Mouse (Mus musculus) kidney, adult 2 months (tissue): ENCODE data around the gene Trp53tg5. TPM values are rescaled to one million over a fixed set of nuclear protein-coding genes. Genes with fewer than 3 reads are reported as not detected.

Experiments used
- DNase-seq: peaks from one replicate; pipeline ENCODE4 v3.0.0; 2021
- H3K27ac ChIP-seq: fragments of 200-500 bp; 2 replicates; pipeline ENCODE4 v1.5.1; 2012; ENCODE audit warnings: low read depth, low read length, control low read depth, inconsistent platforms; ENCODE audit not compliant: insufficient read depth
- H3K27me3 ChIP-seq: fragments of 200-500 bp; replicated peaks from 2 replicates; pipeline ENCODE4 v1.6.1; 2012; ENCODE audit warnings: mild to moderate bottlenecking, moderate library complexity, low read length, inconsistent platforms; ENCODE audit not compliant: control insufficient read depth, insufficient read depth
- H3K36me3 ChIP-seq: fragments of 200-500 bp; 2 replicates; pipeline ENCODE4 v1.6.1; 2012; ENCODE audit warnings: mild to moderate bottlenecking, moderate library complexity, low read length, inconsistent platforms; ENCODE audit not compliant: control insufficient read depth, insufficient read depth
- H3K4me1 ChIP-seq: fragments of 200-500 bp; 2 replicates; pipeline ENCODE4 v1.6.1; 2011; ENCODE audit warnings: low read length; ENCODE audit not compliant: control insufficient read depth, insufficient read depth
- H3K4me3 ChIP-seq: fragments of 200-500 bp; 2 replicates; pipeline ENCODE4 v1.5.1; 2011; ENCODE audit warnings: mild to moderate bottlenecking, low read depth, low read length, control low read depth; ENCODE audit not compliant: insufficient read depth
- CTCF ChIP-seq: fragments of 200-500 bp; conservative IDR thresholded peaks from 2 replicates; pipeline ENCODE4 v1.5.1; 2011; ENCODE audit warnings: low read depth, mild to moderate bottlenecking, control low read depth, low read length, moderate library complexity, mixed read lengths; ENCODE audit not compliant: insufficient read depth, insufficient read length
- POLR2A ChIP-seq: fragments of 200-500 bp; IDR thresholded peaks from one replicate; pipeline ENCODE4 v1.6.1; 2011; ENCODE audit warnings: low read depth, low read length, control low read depth
- WGBS: fragments of 180-500 bp; shearing (Covaris S2); methylation state at CpG from one replicate; pipeline ENCODE4 v1.1.7; 2018; 5-methylcytosine and 5-hydroxymethylcytosine counted together
- polyA plus RNA-seq: library from polyadenylated mRNA; depleted of rRNA; stranded (reverse); fragments of >200 nt; gene quantifications from 2 replicates; pipeline ENCODE4 v1.2.3, GENCODE M21; 2012; rRNA removed

Trp53tg5 gene
- polyA plus RNA-seq, result 0.10 TPM in 1 of 2 replicates, not detected in the other

DNA sequence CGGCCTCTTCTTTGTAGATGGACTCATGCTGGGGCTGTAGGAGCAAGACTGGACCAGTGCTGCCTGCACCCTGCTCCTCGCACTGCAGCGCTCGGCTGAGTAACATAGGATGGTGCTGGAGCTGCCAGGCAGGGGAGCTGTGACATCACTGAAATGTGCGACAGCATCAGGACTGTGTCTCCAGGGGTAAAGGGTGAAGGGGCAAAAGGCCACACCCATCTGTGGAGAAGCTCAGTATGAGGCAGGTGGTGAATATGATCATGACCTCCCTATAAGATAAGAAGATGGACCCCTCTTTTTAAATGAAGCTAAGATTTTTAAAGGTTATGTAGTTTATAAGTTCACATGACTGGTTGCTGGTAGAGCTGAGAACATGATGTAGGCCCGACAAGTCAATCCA is at the start of gene Trp53tg5:
Trp53tg5 (minus strand) TSS at position 101 of the 400 bp plus-strand sequence.
- Histone ChIP-seq H3K36me3 (no peaks in the 10 kb centered on the region), H3K27me3 (no peaks in the 10 kb centered on the region), H3K4me1 (no peaks in the 10 kb centered on the region), H3K4me3 (no peak within 1 kb of the TSS), H3K27ac (no peak within 1 kb of the TSS)
- WGBS, result 87% methylated on average over 6 of the region's 6 CpGs
- TF ChIP-seq CTCF, result no peak
- TF ChIP-seq POLR2A, result no peak
- no peak for DNase-seq

GRCm38 (mm10) chr2:164522280-164522679 is 48.8 kb upstream of the Trp53tg5 start:
- Histone ChIP-seq H3K4me3 (no peak overlapping the region), H3K36me3 (no peaks in the 10 kb centered on the region), H3K27ac (no peak overlapping the region), H3K4me1 (no peaks in the 10 kb centered on the region), H3K27me3 (no peaks in the 10 kb centered on the region)
- TF ChIP-seq CTCF (no peak), POLR2A (no peak)
- 23% methylated on average over 8 of the region's 8 CpGs for WGBS
- DNase-seq, result no peak

DNA sequence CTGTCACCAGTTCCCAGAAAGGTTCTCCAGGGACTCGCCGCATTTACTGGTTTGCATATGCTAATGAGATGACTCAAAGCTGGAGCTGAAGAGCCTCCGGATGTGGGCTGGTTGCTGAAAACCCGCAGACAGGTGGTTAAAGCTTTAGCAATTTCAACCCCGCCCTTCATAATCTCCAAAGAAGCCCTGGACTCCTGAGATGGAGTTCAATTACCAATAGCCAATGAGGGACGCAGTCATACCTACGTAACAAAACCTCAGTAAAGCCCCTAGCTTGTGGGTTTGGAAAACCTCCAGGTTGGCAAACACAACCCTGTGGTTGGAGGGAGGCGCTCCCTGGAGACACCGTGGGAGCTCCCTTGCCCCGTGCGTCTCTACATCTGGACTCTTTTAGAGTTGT is 48.3 kb upstream of the Trp53tg5 start:
- 18% methylated on average over 11 of the region's 11 CpGs for WGBS
- H3K36me3 ChIP-seq, result no peaks in the 10 kb centered on the region
- H3K27me3 ChIP-seq, result no peaks in the 10 kb centered on the region
- no peaks in the 10 kb centered on the region for H3K4me1 ChIP-seq
- TF ChIP-seq CTCF, result no peak
- no peak for TF ChIP-seq POLR2A
- DNase-seq, result no peak
- H3K27ac ChIP-seq, result no peak overlapping the region
- H3K4me3 ChIP-seq, result no peak overlapping the region

DNA sequence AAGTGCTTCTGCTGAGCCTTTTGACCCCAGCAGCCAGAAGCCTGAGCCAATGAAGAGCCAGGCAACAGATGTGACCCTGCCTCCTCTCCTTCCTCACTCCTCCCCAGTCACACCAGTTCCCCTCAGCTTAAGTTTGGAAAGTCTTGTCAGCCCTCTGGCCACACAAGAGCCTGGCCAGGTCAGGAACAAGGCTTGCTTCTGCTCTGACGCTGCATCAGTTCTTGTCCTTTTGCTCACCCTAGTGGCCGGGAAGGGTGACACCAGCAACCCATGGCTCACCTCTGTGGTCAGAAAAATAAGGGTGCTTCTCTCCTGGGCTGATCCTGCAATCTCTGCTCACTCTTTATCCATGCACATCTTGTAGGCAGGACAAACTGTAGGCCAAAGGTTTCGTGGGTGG is 47.3 kb upstream of the Trp53tg5 start:
- DNase-seq, result peak; percentile 80
- Histone ChIP-seq H3K4me1 (no peaks in the 10 kb centered on the region), H3K27ac (no peak overlapping the region), H3K4me3 (no peak overlapping the region), H3K36me3 (no peaks in the 10 kb centered on the region), H3K27me3 (no peaks in the 10 kb centered on the region)
- TF ChIP-seq CTCF (peak; percentile 97), POLR2A (no peak)
- 12% methylated on average over 3 of the region's 3 CpGs for WGBS

DNA sequence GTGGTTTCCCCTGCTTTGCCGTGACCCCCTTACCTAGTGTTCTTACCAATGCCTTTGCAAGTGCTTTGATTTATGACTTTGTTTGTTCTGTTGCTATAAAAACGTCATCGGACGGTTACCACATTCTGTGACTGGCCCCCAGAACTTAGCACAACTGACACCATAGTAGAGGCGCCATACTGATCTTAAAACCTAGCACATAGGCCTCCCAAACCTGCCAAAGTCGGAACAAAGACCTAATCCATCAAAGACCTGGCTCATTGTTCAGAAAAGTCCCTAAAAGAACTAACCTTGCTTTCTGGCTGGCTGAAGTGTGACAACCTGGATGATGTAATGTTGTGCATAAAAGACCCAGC is 45.6 kb upstream of the Trp53tg5 start:
- H3K4me1 ChIP-seq, result no peaks in the 10 kb centered on the region
- H3K36me3 ChIP-seq, result no peaks in the 10 kb centered on the region
- no peaks in the 10 kb centered on the region for H3K27me3 ChIP-seq
- WGBS, result 66% methylated on average over 6 of the region's 6 CpGs
- TF ChIP-seq POLR2A (no peak), CTCF (no peak)
- no peak overlapping the region for H3K27ac ChIP-seq
- H3K4me3 ChIP-seq, result no peak overlapping the region
- no peak for DNase-seq

GRCm38 (mm10) chr2:164518266-164519170 is 45.0 kb upstream of the Trp53tg5 start:
- TF ChIP-seq POLR2A (no peak), CTCF (no peak)
- Histone ChIP-seq H3K4me1 (no peaks in the 10 kb centered on the region), H3K27ac (no peak overlapping the region), H3K36me3 (no peaks in the 10 kb centered on the region), H3K27me3 (no peaks in the 10 kb centered on the region), H3K4me3 (no peak overlapping the region)
- DNase-seq, result no peak
- 51% methylated on average over 11 of the region's 11 CpGs for WGBS

DNA sequence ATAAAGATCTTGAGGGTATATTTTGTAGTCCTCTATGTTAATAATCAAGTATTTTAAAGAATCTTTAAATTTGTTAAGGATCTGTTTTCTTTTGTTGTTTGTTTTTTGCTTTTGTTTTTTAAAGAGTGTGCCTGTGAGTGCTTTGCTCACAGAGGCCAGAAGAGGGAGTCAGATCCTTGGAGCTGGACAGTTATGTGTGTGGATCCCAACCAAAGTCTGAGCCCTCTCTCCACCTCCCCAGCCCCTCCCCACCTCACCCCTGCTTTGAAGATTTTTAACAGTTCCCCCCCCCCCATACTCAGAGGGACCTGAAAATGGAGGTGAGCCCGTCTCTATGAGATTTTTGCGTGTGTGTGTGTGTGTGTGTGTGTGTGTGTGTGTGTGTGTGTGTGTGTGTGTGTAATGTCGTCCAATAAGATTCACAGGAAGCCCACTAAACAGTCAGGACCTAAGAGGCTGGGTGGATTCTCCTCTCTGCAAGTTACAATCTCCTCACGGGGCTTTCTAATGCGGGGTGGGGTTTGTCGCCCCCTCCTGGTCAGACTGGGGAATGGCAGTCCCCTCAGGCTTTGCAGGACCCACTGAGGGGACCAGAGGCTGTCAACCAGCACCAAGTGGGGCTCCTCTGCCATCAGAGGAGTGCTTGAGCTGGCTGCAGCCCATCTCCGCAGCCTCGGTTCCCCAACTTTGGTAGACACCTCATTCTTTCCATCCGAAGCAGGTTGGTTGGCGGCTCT is 44.1 kb upstream of the Trp53tg5 start:
- DNase-seq, result peak; percentile 73
- H3K27ac ChIP-seq, result no peak overlapping the region
- WGBS, result 36% methylated on average over 10 of the region's 10 CpGs
- H3K4me3 ChIP-seq, result no peak overlapping the region
- H3K27me3 ChIP-seq, result no peaks in the 10 kb centered on the region
- peak; percentile 85 for TF ChIP-seq CTCF
- no peak for TF ChIP-seq POLR2A
- no peaks in the 10 kb centered on the region for H3K4me1 ChIP-seq
- no peaks in the 10 kb centered on the region for H3K36me3 ChIP-seq
